Mouse (Mus musculus) gastrocnemius, adult 2 months (tissue): Measurements from ENCODE around the gene Mrpl57. TPM values are rescaled to one million over a fixed set of nuclear protein-coding genes. Genes with fewer than 3 reads are reported as not detected.
A peak's percentile ranks its signal among the peaks of the same experiment; 100 is the strongest.
"Not testable (repeated sequence)": the region's sequence is repeated elsewhere in the genome, so short reads cannot be mapped to it uniquely, and the experiment has no call there.

Source experiments
- DNase-seq: peaks from one replicate; pipeline ENCODE4 v3.0.0; 2022
- H3K27ac ChIP-seq: fragments of 200-600 bp; 2 replicates; pipeline ENCODE4 v1.8.1; 2022; ENCODE audit warnings: mild to moderate bottlenecking
- H3K4me3 ChIP-seq: fragments of 200-600 bp; 2 replicates; pipeline ENCODE4 v1.8.1; 2022; ENCODE audit warnings: mild to moderate bottlenecking, moderate library complexity
- CTCF ChIP-seq: fragments of 200-600 bp; IDR thresholded peaks from 2 replicates; pipeline ENCODE4 v1.8.1; 2022; ENCODE audit warnings: antibody characterized with exemption, mild to moderate bottlenecking, moderate library complexity
- intact Hi-C: fragments of 180-260 bp; cut with DNase I; formaldehyde crosslinking; loops from one replicate; pipeline ENCODE4 v1.15.1; 2025
- total RNA-seq, 2 experiments: library from RNA; stranded (reverse); gene quantifications; 2 replicates each; pipeline ENCODE4 v1.2.3; 2021

Mrpl57 gene
- total RNA-seq, 2 experiments from 2014 or later, result 64.1 to 72.6 TPM

GRCm38 (mm10) chr14:57827284-57827683 lies 1.2 kb downstream of the Mrpl57 start:
- H3K27ac ChIP-seq, result peak overlapping the region; percentile 94; the same call in 1 of the 2 replicates
- intact Hi-C loops, result loop anchor here (10.0 kb wide), 1 partner anchor 142 kb away; no protein-coding TSS in a partner anchor
- no peak for DNase-seq
- H3K4me3 ChIP-seq, result peak overlapping the region; percentile 94
- peak; percentile 7; the same call in 1 of the 2 replicates for TF ChIP-seq CTCF

DNA sequence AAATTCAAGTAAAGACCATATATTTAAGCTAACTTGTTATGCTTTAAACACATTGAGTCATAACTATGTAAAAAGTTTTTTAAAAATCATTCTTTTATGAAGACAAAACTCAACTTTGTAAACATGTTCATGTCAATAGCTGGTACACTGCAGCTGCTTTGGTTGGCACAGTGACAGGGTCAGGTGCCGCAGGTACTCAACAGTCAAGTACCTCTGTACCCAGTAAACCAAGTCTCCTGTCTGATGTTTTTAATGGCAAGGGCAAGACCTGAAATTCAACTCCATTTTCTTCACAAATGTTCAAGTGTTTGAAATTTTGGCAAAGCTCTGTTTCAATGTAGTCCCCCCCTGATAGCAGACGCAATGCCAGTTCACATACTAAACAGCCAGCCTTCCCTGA lies 7.5 kb downstream of the Mrpl57 start:
- TF ChIP-seq CTCF, result no peak
- Histone ChIP-seq H3K4me3 (no peak overlapping the region), H3K27ac (no peak overlapping the region)
- DNase-seq, result no peak
- intact Hi-C loops, result loop anchor here (5.0 kb wide), 1 partner anchor 1074 kb away; no protein-coding TSS in a partner anchor

GRCm38 (mm10) chr14:57835157-57835556 lies 9.1 kb downstream of the Mrpl57 start:
- no peak for DNase-seq
- Histone ChIP-seq H3K27ac (no peak overlapping the region), H3K4me3 (no peak overlapping the region)
- no peak for TF ChIP-seq CTCF
- intact Hi-C loops, result no loop called here

DNA sequence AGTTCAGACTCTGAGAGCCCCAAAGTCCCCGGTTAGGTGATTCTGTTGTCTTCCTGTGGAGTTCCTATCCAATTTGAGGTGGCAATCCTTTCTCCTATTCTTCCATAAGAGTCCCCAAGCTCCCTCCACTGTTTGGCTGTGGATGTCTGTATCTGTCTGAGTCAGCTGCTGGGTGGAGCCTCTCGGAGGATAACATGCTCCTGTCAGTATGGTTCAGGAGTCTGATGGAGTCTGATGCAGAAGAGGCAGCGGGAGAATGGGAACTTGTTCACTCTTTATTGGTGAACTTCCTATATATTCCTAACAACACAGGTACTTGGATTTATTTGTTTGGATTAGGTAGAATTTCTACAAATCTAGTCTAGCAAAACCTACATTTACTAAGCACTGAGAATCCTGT lies 18.5 kb downstream of the Mrpl57 start:
- intact Hi-C loops, result no loop called here
- no peak for DNase-seq
- Histone ChIP-seq H3K4me3 (no peak overlapping the region), H3K27ac (no peak overlapping the region)
- TF ChIP-seq CTCF, result no peak

GRCm38 (mm10) chr14:57848061-57848460 lies 22.0 kb downstream of the Mrpl57 start:
- intact Hi-C loops, H3K27ac ChIP-seq, H3K4me3 ChIP-seq, DNase-seq: not testable (repeated sequence)

DNA sequence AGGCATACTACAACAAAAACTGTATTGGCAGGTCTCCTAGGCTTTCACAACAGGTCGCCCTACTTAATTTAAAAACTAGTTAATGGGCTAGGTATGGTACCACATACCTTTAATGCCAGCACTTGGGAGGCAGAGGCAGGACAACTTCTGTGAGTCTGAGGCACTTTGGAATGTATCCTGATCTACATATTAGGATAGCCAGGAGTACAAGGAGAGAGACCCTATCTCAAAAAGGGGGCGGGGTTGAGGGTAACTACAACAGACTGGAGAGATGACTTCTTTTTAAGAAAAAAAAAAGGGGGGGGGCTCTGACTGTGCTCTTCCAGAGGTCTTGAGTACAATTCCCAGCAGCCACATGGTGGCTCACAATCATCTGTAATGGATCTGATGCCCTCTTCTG lies 22.6 kb downstream of the Mrpl57 start:
- no peak for TF ChIP-seq CTCF
- Histone ChIP-seq H3K4me3 (no peak overlapping the region), H3K27ac (no peak overlapping the region)
- no peak for DNase-seq
- intact Hi-C loops, result no loop called here

DNA sequence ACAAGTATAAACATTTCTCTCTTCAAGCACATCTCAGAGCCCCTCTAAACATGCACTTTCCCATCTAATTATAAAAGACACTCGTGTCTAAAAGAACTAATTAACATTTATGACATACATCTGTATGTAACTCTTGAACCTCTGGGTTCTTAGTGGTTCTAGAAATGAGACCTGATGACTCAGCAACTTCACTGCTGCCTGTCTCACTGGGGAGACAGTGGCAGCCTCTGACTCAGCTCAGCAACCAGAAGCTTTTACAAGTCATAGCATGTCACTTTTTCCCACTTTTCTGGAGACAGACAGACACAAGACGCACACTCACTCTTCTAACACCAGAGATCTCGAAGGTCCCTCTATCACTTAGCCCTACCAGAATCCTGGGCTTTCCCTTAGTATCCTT lies 24.3 kb downstream of the Mrpl57 start:
- Histone ChIP-seq H3K27ac (no peak overlapping the region), H3K4me3 (no peak overlapping the region)
- no peak for TF ChIP-seq CTCF
- DNase-seq, result no peak
- intact Hi-C loops, result no loop called here

GRCm38 (mm10) chr14:57852961-57853360 lies 26.9 kb downstream of the Mrpl57 start:
- Histone ChIP-seq H3K4me3 (no peak overlapping the region), H3K27ac (no peak overlapping the region)
- no peak for DNase-seq
- no peak for TF ChIP-seq CTCF
- intact Hi-C loops, result no loop called here

- H3K4me3 ChIP-seq, DNase-seq, intact Hi-C loops, H3K27ac ChIP-seq: not testable (repeated sequence)
- peak; percentile 31; the same call in 1 of the 2 replicates for TF ChIP-seq CTCF
Measured at GRCm38 (mm10) chr14:57856037-57856436, 30.0 kb downstream of the Mrpl57 start.

DNA sequence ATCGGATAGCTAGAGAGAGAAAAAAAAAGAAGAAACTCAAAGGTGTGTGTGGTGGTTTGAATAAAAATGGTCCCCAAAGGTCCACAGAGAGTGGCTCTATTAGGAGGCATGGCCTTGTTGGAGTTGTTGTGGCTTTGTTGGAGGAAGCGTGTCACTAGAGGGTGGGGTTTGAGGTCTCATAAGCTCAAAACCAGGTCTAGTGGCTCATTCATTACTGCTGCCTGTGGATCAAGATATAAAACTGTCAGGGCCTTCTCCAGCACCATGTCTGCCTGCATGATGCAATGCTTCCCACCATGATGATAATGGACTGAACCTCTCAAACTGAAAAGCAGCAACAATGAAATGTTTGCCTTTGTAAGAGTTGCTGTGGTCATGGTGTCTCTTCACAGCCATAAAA lies 32.6 kb downstream of the Mrpl57 start:
- no peak overlapping the region for H3K4me3 ChIP-seq
- no peak for DNase-seq
- no peak overlapping the region for H3K27ac ChIP-seq
- TF ChIP-seq CTCF, result no peak
- intact Hi-C loops, result no loop called here

DNA sequence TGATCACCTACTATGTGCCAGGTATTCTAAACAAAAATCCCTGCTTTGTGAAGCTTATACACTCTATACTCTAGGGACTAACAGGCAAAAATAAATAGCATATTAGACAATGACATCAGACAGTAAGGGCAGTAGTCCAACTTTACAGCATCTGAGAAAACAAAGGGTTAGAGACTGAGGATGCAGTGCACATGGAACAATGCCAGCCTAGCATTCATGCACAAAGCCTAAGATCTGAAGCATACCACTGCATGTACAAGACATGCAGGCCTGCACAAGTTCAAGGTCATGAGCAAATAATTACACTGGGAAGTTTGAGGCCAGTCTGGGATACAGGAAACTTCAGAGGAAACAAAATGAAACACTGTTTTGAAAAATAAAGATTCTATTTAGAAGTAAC lies 33.5 kb downstream of the Mrpl57 start:
- Histone ChIP-seq H3K27ac (no peak overlapping the region; the same call in 1 of the 2 replicates), H3K4me3 (no peak overlapping the region)
- TF ChIP-seq CTCF, result no peak
- DNase-seq, result no peak
- intact Hi-C loops, result no loop called here

- DNase-seq, result no peak
- no peak for TF ChIP-seq CTCF
- Histone ChIP-seq H3K27ac (no peak overlapping the region), H3K4me3 (no peak overlapping the region)
- intact Hi-C loops, result no loop called here
Measured at GRCm38 (mm10) chr14:57861987-57862412, 36.0 kb downstream of the Mrpl57 start.

GRCm38 (mm10) chr14:57863129-57863528 lies 37.1 kb downstream of the Mrpl57 start:
- TF ChIP-seq CTCF, result no peak
- H3K4me3 ChIP-seq, result no peak overlapping the region
- no peak for DNase-seq
- H3K27ac ChIP-seq, result no peak overlapping the region
- intact Hi-C loops, result no loop called here

DNA sequence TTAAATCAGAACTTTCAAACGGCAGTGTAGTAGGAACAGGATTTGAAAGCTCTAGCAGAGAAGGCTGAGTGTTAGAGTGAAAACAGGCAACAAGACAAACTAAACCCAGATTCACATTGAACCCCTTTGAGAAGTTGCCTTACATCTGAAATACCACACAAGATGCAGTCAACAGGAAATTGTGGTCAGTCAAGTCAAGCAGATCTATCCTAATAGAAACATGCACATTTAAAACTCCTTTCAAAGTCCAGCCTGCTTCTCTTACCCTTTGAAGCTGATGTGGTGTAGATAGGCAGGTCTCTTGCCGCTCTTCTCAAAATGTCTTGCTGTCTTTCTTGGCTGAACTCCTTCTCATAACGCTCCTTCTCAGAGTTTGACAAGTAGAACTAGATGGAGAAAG lies 39.2 kb downstream of the Mrpl57 start:
- no peak for DNase-seq
- TF ChIP-seq CTCF, result no peak
- intact Hi-C loops, result no loop called here
- no peak overlapping the region for H3K4me3 ChIP-seq
- no peak overlapping the region for H3K27ac ChIP-seq
